In the genomic region with DNA sequence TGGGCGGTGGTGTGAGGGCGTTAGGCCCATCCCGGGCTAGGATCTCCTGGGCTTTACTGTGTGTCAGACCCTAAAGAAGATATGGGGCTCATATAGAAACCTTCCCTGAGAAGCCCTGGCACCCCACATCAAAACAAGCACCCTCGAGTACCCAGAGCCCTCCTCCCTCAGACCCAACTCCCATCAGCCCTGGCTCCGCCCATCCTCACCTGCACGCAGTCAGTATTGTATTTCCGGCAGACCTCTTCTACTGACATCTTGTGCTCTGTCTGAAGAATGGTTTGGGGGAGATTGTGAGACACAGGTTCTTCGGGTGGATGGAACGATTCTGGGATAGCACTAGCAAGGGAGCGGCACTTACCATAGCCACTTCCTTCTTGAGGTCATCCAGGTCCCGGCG, we compare ENCODE assay signal across 25 mouse cellular contexts. TPM values are rescaled to one million over a fixed set of nuclear protein-coding genes. Genes with fewer than 3 reads are reported as not detected.
DNase-seq lines count a peak whose midpoint lies in the region; ATAC-seq and TF ChIP-seq lines count a peak whose summit lies in the region.
"Had no signal": no experiment of that assay in that cellular context is flagged by ENCODE, and none has a peak within 500 bp of the region (broad histone marks: within the 10 kb centered on the region; RNA-seq: fewer than 3 reads in every experiment).

No protein-coding gene starts in this region.

- no peak for DNase-seq in left cerebral cortex, adult 2 months (ENCODE audit: extremely low spot score in 1 of 2, low spot score in 2 of 2)
- no peak for DNase-seq in left cerebral cortex, postnatal 25 days (ENCODE audit: low spot score in 2 of 2)
- DNase-seq in thymus, postnatal 4 days: peak; percentile 86
- DNase-seq in cerebellum, adult 9-10 months: no peak
- DNase-seq in right cerebral cortex, postnatal 14 days: no peak
- DNase-seq: adrenal gland, adult 8-10 months; gastrocnemius, adult 2 months; liver, embryonic 13.5 days had no signal

- no peak overlapping the region for H3K9ac ChIP-seq in forebrain, embryonic 15.5 days (replicated peaks)
- H3K9ac ChIP-seq: embryonic facial prominence, embryonic 12.5 days; heart, embryonic 13.5 days; limb, embryonic 12.5 days; liver, embryonic 13.5 days; lung, embryonic 15.5 days; midbrain, embryonic 15.5 days had no signal

- WGBS in small intestine, adult 2 months: 56% methylated on average over 12 of the region's 12 CpGs
- WGBS in forebrain, embryonic 15.5 days: 78% methylated on average over 12 of the region's 12 CpGs

- peaks cover 2% of the 10 kb centered on the region for H3K27me3 ChIP-seq in small intestine, adult 2 months (ENCODE audit: control insufficient read depth, insufficient read depth, low read length)
- no peaks in the 10 kb centered on the region for H3K27me3 ChIP-seq in forebrain, embryonic 15.5 days
- H3K27me3 ChIP-seq: midbrain, embryonic 15.5 days had no signal

- no peak overlapping the region for H3K27ac ChIP-seq in left cerebral cortex, adult 2 months
- H3K27ac ChIP-seq in small intestine, adult 2 months (ENCODE audit: insufficient read depth, low read depth, low read length): 0 out of 2 replicates have a peak overlapping the region, but pooled peaks have one; percentile 11
- no peak overlapping the region for H3K27ac ChIP-seq in forebrain, embryonic 15.5 days (replicated peaks)
- H3K27ac ChIP-seq: embryonic facial prominence, embryonic 12.5 days; gastrocnemius, adult 2 months; heart, embryonic 13.5 days; kidney, postnatal 0 days; limb, embryonic 12.5 days; liver, embryonic 13.5 days; lung, embryonic 15.5 days; midbrain, embryonic 15.5 days had no signal

- no peak for TF ChIP-seq POLR2A in small intestine, adult 2 months (IDR thresholded peaks at IDR 0.05; ENCODE audit: low read depth, low read length)

- ATAC-seq in activated CD4-positive, CD25-positive, alpha-beta regulatory T cell, adult 4 months: peak; percentile 66
- no peak for ATAC-seq in forebrain, embryonic 15.5 days (replicated peaks)
- ATAC-seq: midbrain, embryonic 15.5 days had no signal

- no peak overlapping the region for H3K4me2 ChIP-seq in forebrain, embryonic 15.5 days (replicated peaks)
- H3K4me2 ChIP-seq: embryonic facial prominence, embryonic 12.5 days; heart, embryonic 13.5 days; limb, embryonic 12.5 days; liver, embryonic 13.5 days; lung, embryonic 15.5 days; midbrain, embryonic 15.5 days had no signal

- intact Hi-C loops in left cerebral cortex, adult 2 months (cut with DNase I): no loop called here
- intact Hi-C loops in left cerebral cortex, postnatal 25 days (cut with DNase I): no loop called here

- TF ChIP-seq CTCF in left cerebral cortex, adult 2 months (IDR thresholded peaks at IDR 0.05): no peak
- TF ChIP-seq CTCF in small intestine, adult 2 months (IDR thresholded peaks at IDR 0.05; ENCODE audit: extremely low read depth, insufficient read length, insufficient replicate concordance, low read depth, low read length): no peak

- no peaks in the 10 kb centered on the region for H3K4me1 ChIP-seq in small intestine, adult 2 months (ENCODE audit: control insufficient read depth, insufficient read depth, insufficient read length, low read length)
- peaks cover 31% of the 10 kb centered on the region for H3K4me1 ChIP-seq in forebrain, embryonic 15.5 days

- no peaks in the 10 kb centered on the region for H3K9me3 ChIP-seq in forebrain, embryonic 15.5 days
- H3K9me3 ChIP-seq: embryonic facial prominence, embryonic 12.5 days; heart, embryonic 13.5 days; limb, embryonic 12.5 days; liver, embryonic 13.5 days; lung, embryonic 15.5 days; midbrain, embryonic 15.5 days had no signal

- peak overlapping the region; percentile 23 for H3K4me3 ChIP-seq in left cerebral cortex, adult 2 months
- H3K4me3 ChIP-seq in small intestine, adult 2 months (ENCODE audit: low read depth, low read length): no peak overlapping the region
- no peak overlapping the region for H3K4me3 ChIP-seq in forebrain, embryonic 15.5 days
- H3K4me3 ChIP-seq: embryonic facial prominence, embryonic 12.5 days; gastrocnemius, adult 2 months; heart, embryonic 13.5 days; limb, embryonic 12.5 days; liver, embryonic 13.5 days; lung, embryonic 15.5 days; midbrain, embryonic 15.5 days had no signal

- no peaks in the 10 kb centered on the region for H3K36me3 ChIP-seq in small intestine, adult 2 months (ENCODE audit: control insufficient read depth, insufficient read depth, low read length)
- H3K36me3 ChIP-seq in forebrain, embryonic 15.5 days: peaks cover 41% of the 10 kb centered on the region
- H3K36me3 ChIP-seq: embryonic facial prominence, embryonic 12.5 days; heart, embryonic 13.5 days; limb, embryonic 12.5 days; liver, embryonic 13.5 days; lung, embryonic 15.5 days had no signal

RNA-seq across cellular contexts. Expression of a gene that starts 5.0 kb away (rescaled TPM):
- 1,000 to 10,000 TPM; 1,970 to 2,141 TPM for total RNA-seq in left cerebral cortex, adult 2 months (2021)
- total RNA-seq in left cerebral cortex, postnatal 25 days (2021): 1,000 to 10,000 TPM; 1,972 to 2,046 TPM
- polyA plus RNA-seq in activated CD4-positive, CD25-positive, alpha-beta regulatory T cell, adult 4 months (2017; shearing (Covaris generic)): under 1 TPM; 0.65 to 0.92 TPM
- polyA plus RNA-seq in small intestine, adult 2 months (2012; rRNA removed): 2.9 and 3.1 TPM in 2 replicates
- 181 and 191 TPM in 2 replicates for polyA plus RNA-seq in forebrain, embryonic 15.5 days (2015; fragmentation: Nextera tagmentation; extraction: Ambion mirVana)
- total RNA-seq: gastrocnemius, adult 2 months had no signal

RNA-seq across cellular contexts. Expression of a gene that starts 28.2 kb away (rescaled TPM):
- total RNA-seq in left cerebral cortex, adult 2 months (2021): 100 to 1,000 TPM; 287 TPM
- total RNA-seq in left cerebral cortex, postnatal 25 days (2021): 100 to 1,000 TPM; 266 to 283 TPM
- polyA plus RNA-seq in activated CD4-positive, CD25-positive, alpha-beta regulatory T cell, adult 4 months (2017; shearing (Covaris generic)): 100 to 1,000 TPM; 190 to 202 TPM
- polyA plus RNA-seq in small intestine, adult 2 months (2012; rRNA removed): 262 and 282 TPM in 2 replicates
- 195 and 196 TPM in 2 replicates for polyA plus RNA-seq in forebrain, embryonic 15.5 days (2015; fragmentation: Nextera tagmentation; extraction: Ambion mirVana)

RNA-seq across cellular contexts. Expression of a gene that starts 56.4 kb away (rescaled TPM):
- total RNA-seq in left cerebral cortex, adult 2 months (2021): not detected
- total RNA-seq in left cerebral cortex, postnatal 25 days (2021): not detected
- polyA plus RNA-seq in activated CD4-positive, CD25-positive, alpha-beta regulatory T cell, adult 4 months (2017; shearing (Covaris generic)): not detected
- not detected in 2 replicates for polyA plus RNA-seq in small intestine, adult 2 months (2012; rRNA removed)
- polyA plus RNA-seq in forebrain, embryonic 15.5 days (2015; fragmentation: Nextera tagmentation; extraction: Ambion mirVana): 0.22 and 1.3 TPM in 2 replicates
- total RNA-seq: adrenal gland, adult 8-10 months; gastrocnemius, adult 2 months; granulocyte monocyte progenitor cell, adult 5-6 weeks; layer of hippocampus, adult 8-10 months; left cerebral cortex, adult 8-10 months; megakaryocyte progenitor cell, adult 5-6 weeks; MEL had no signal
- polyA plus RNA-seq: cortical plate, adult 2 months; embryonic facial prominence, embryonic 12.5 days; heart, embryonic 13.5 days; intestine, embryonic 14.5 days; kidney, postnatal 0 days; limb, embryonic 12.5 days; liver, embryonic 13.5 days; lung, embryonic 15.5 days; stomach, embryonic 14.5 days had no signal

Comparison
In these comparisons a context has a peak if more than half of its experiments do, and no peak if none do; other contexts are left out.
1. RNA of a gene that starts 5.0 kb away (polyA plus RNA-seq): 181 to 191 TPM in forebrain, embryonic 15.5 days; 2.9 to 3.1 TPM in small intestine, adult 2 months and 0.65 to 0.92 TPM in activated CD4-positive, CD25-positive, alpha-beta regulatory T cell, adult 4 months; every median in the first group is over 10 times any median in the second.